Mouse (Mus musculus) gastrocnemius, postnatal 25 days (tissue): ENCODE measurements around the gene Hapln4. TPM values are rescaled to one million over a fixed set of nuclear protein-coding genes. Genes with fewer than 3 reads are reported as not detected.
"Not testable (repeated sequence)": the region's sequence is repeated elsewhere in the genome, so short reads cannot be mapped to it uniquely, and the experiment has no call there.

Experiments used
- DNase-seq: peaks from one replicate; pipeline ENCODE4 v3.0.0; 2022
- long read RNA-seq, 2 experiments: library from polyadenylated mRNA; stranded (forward); transcript quantifications; one replicate each; pipeline ENCODE4 v2.0.0; 2021
- total RNA-seq, 2 experiments: library from RNA; stranded (reverse); gene quantifications; 1 replicate in 1 of 2; 2 replicates in 1 of 2; pipeline ENCODE4 v1.2.3; 2021

Hapln4 gene
- under 1 TPM in 1 of 2 experiments, not detected in 1; 0.08 TPM for total RNA-seq
- long read RNA-seq, experiment 1, result 0 reads
- long read RNA-seq, experiment 2, result 0 reads

GRCm38 (mm10) chr8:70083285-70083684 lies at the start of gene Hapln4:
Gene Hapln4, plus strand, starts transcription at chr8:70083457.
- DNase-seq, result peak; percentile 22

GRCm38 (mm10) chr8:70037994-70038393 lies 45.3 kb upstream of the Hapln4 start:
- no peak for DNase-seq

- DNase-seq, result no peak
These were observed 41.2 kb upstream of the Hapln4 start for GRCm38 (mm10) chr8:70041885-70042546.

GRCm38 (mm10) chr8:70042583-70043455 lies 40.4 kb upstream of the Hapln4 start, which contains the start of the genes Mau2 and Sugp1:
Gene Mau2, minus strand, starts transcription at chr8:70042734.
Gene Sugp1, plus strand, starts transcription at chr8:70042813.
- DNase-seq, result peak; percentile 93

- DNase-seq, result no peak
These were observed 39.3 kb upstream of the Hapln4 start for GRCm38 (mm10) chr8:70043996-70044395.

GRCm38 (mm10) chr8:70049662-70050061 lies 33.6 kb upstream of the Hapln4 start:
- no peak for DNase-seq

GRCm38 (mm10) chr8:70050434-70050833 lies 32.8 kb upstream of the Hapln4 start:
- not testable (repeated sequence) for DNase-seq

- DNase-seq, result no peak
These were observed 25.5 kb upstream of the Hapln4 start for GRCm38 (mm10) chr8:70057721-70058120.

GRCm38 (mm10) chr8:70071836-70072440 lies 11.3 kb upstream of the Hapln4 start:
- DNase-seq, result no peak

- DNase-seq, result peak; percentile 14
These were observed 10.7 kb upstream of the Hapln4 start, which contains the start of gene Tm6sf2 for GRCm38 (mm10) chr8:70072441-70073069. Gene Tm6sf2, plus strand, starts transcription at chr8:70072924.

GRCm38 (mm10) chr8:70073120-70073519 lies 10.1 kb upstream of the Hapln4 start:
- DNase-seq, result no peak

GRCm38 (mm10) chr8:70073682-70074081 lies 9.6 kb upstream of the Hapln4 start:
- DNase-seq, result no peak

- DNase-seq, result no peak
These were observed 1.3 kb upstream of the Hapln4 start for GRCm38 (mm10) chr8:70081976-70082375.

GRCm38 (mm10) chr8:70084191-70085065 lies 1.2 kb downstream of the Hapln4 start:
- no peak for DNase-seq

GRCm38 (mm10) chr8:70086151-70086550 lies 2.9 kb downstream of the Hapln4 start:
- DNase-seq, result no peak

GRCm38 (mm10) chr8:70087237-70087636 lies 4.0 kb downstream of the Hapln4 start:
- DNase-seq, result no peak

GRCm38 (mm10) chr8:70087836-70088650 lies 4.8 kb downstream of the Hapln4 start:
- no peak for DNase-seq

- DNase-seq, result no peak
These were observed 6.2 kb downstream of the Hapln4 start for GRCm38 (mm10) chr8:70089296-70089960.

- DNase-seq, result no peak
These were observed 9.5 kb downstream of the Hapln4 start for GRCm38 (mm10) chr8:70092786-70093185.

- DNase-seq, result no peak
These were observed 16.0 kb downstream of the Hapln4 start for GRCm38 (mm10) chr8:70099276-70099675.
